Mouse (Mus musculus): ENCODE data around the gene Mob1a. TPM values are rescaled to one million over a fixed set of nuclear protein-coding genes. Genes with fewer than 3 reads are reported as not detected.

The Mob1a gene
- polyA plus RNA-seq, 1 experiment from 2014 or later = 30.2 TPM

Other genes with a start within 250 kb of the Mob1a start
- 45.5 and 46.5 TPM in 2 replicates for gene Pcgf1, start 248.1 kb upstream of the Mob1a start, polyA plus RNA-seq (2015; fragmentation: Nextera tagmentation; extraction: Ambion mirVana)
- not detected in 2 replicates for gene Lbx2, start 239.6 kb upstream of the Mob1a start, polyA plus RNA-seq (2015; fragmentation: Nextera tagmentation; extraction: Ambion mirVana)
- 3.2 and 4.3 TPM in 2 replicates for gene Ccdc142, start 224.4 kb upstream of the Mob1a start, polyA plus RNA-seq (2015; fragmentation: Nextera tagmentation; extraction: Ambion mirVana)
- gene Gm42688, start 224.4 kb upstream of the Mob1a start, polyA plus RNA-seq (2015; fragmentation: Nextera tagmentation; extraction: Ambion mirVana) = 4.1 and 4.9 TPM in 2 replicates
- gene Mrpl53, start 217.0 kb upstream of the Mob1a start, polyA plus RNA-seq (2015; fragmentation: Nextera tagmentation; extraction: Ambion mirVana) = 109 and 122 TPM in 2 replicates
- gene Mogs, start 210.5 kb upstream of the Mob1a start, polyA plus RNA-seq (2015; fragmentation: Nextera tagmentation; extraction: Ambion mirVana) = 21.8 and 22.6 TPM in 2 replicates
- gene Wbp1, start 204.5 kb upstream of the Mob1a start, polyA plus RNA-seq (2015; fragmentation: Nextera tagmentation; extraction: Ambion mirVana) = 209 and 228 TPM in 2 replicates
- 11.4 and 14.4 TPM in 2 replicates for gene Ino80b, start 200.6 kb upstream of the Mob1a start, polyA plus RNA-seq (2015; fragmentation: Nextera tagmentation; extraction: Ambion mirVana)
- gene Rtkn, start 190.6 kb upstream of the Mob1a start, polyA plus RNA-seq (2015; fragmentation: Nextera tagmentation; extraction: Ambion mirVana) = 6.9 and 7.4 TPM in 2 replicates
- 18.2 and 21.7 TPM in 2 replicates for gene Wdr54, start 169.6 kb upstream of the Mob1a start, polyA plus RNA-seq (2015; fragmentation: Nextera tagmentation; extraction: Ambion mirVana)
- 7.8 and 9.4 TPM in 2 replicates for gene 1700003E16Rik, start 169.6 kb upstream of the Mob1a start, polyA plus RNA-seq (2015; fragmentation: Nextera tagmentation; extraction: Ambion mirVana)
- 150 and 158 TPM in 2 replicates for gene Dctn1, start 160.1 kb upstream of the Mob1a start, polyA plus RNA-seq (2015; fragmentation: Nextera tagmentation; extraction: Ambion mirVana)
- 0.52 and 0.76 TPM in 2 replicates for gene Slc4a5, start 106.2 kb upstream of the Mob1a start, polyA plus RNA-seq (2015; fragmentation: Nextera tagmentation; extraction: Ambion mirVana)
- gene Mthfd2, start 108 bp upstream of the Mob1a start, polyA plus RNA-seq (2015; fragmentation: Nextera tagmentation; extraction: Ambion mirVana) = 22.3 and 28.6 TPM in 2 replicates
- 48.2 and 49.3 TPM in 2 replicates for gene Bola3, start 23.1 kb downstream of the Mob1a start, polyA plus RNA-seq (2015; fragmentation: Nextera tagmentation; extraction: Ambion mirVana)
- gene Tet3, start 133.1 kb downstream of the Mob1a start, polyA plus RNA-seq (2015; fragmentation: Nextera tagmentation; extraction: Ambion mirVana) = 60.9 and 64.3 TPM in 2 replicates
- 73.1 and 77.2 TPM in 2 replicates for gene Dguok, start 181.0 kb downstream of the Mob1a start, polyA plus RNA-seq (2015; fragmentation: Nextera tagmentation; extraction: Ambion mirVana)
- 1.9 and 2.3 TPM in 2 replicates for gene Actg2, start 210.2 kb downstream of the Mob1a start, polyA plus RNA-seq (2015; fragmentation: Nextera tagmentation; extraction: Ambion mirVana)
- gene Stambp, start 246.7 kb downstream of the Mob1a start, polyA plus RNA-seq (2015; fragmentation: Nextera tagmentation; extraction: Ambion mirVana) = 58.0 and 59.2 TPM in 2 replicates